Mouse (Mus musculus): Measurements from ENCODE around the gene Camkk1.
A peak's percentile ranks its signal among the peaks of the same experiment; 100 is the strongest.

The Camkk1 gene

DNA sequence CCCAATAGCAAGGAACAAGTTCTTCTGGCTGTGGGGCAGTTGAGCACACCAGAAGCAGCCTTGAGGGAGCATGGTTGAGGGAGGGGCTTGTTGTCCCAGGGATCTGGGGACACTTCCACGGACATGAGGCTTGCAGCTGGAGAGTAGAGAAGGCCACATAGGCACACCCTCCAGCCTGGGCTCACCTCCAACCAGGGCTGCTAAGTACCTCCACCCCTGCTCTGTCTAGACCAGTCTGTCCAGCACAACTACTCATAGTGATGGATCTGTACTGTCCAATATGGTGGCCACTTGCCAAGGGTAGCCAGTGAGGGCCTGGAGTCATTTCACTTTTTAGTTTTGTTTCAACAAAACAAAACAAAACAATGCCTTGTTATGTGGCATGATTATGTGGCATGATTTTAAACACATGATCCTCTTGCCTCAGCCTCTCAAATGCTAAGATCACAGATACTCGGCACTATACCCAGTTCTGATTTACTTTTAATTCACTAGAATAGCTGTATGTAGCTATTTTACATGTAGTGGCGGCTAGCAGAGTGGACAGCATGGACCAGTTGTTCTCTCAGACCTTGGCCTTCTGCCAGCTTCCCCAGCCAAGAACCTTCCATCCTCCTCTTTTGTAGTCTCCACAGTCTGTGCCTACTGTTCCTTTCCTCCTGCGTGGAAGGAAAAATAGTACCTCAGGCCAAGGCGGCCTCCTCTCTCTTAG is 3.3 kb upstream of the Camkk1 start:
- DNase-seq = peak; percentile 42

DNA sequence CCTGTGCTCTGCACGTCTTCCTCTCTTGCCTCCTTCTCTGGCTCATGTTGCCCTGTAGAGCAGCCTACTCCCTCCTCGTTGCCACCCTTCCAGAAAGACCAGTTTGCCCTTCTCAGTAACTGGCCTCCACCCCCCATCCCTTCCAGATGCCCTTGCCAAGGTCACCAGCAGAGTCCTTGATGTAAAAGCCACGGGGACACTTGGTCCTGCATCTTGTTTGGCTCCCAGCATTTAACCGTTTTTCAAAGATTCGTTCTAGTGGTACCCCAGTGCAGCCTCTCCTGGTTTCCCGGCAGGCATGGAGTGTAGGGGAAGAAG is 2.7 kb upstream of the Camkk1 start:
- no peak for DNase-seq

DNA sequence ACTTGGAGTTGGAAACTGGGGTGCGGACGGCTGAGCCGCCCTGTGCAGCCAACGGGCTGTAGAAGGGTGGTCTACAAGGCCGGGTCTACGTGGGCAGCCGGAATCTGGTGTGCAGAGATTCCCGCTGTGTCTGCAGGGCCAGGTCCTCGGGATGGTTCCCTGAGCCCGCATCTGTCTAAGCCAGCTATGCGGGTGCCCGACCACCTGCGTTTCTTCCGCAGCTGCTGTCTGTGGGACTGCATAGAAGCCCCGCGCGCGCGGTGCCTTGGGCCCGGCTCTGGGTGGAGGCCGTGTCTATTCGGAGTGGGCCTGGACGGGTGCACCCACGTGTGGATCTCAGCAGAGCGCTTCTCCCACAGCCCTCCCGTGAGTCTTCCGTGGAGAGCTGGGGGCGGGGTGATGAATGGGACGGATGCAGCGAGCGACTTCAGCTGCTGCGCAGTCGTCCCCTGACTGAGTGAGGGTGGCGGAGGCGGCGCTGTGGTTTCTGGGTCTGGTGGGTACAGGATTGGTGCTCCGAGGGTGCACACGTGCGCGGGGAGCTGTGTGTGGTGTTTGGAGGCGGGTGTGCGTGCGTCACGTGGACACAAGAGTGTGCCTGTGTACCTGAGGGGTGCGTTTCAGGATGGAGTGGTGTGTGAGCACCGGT is 463 bp downstream of the Camkk1 start:
- DNase-seq = peak; percentile 38

DNA sequence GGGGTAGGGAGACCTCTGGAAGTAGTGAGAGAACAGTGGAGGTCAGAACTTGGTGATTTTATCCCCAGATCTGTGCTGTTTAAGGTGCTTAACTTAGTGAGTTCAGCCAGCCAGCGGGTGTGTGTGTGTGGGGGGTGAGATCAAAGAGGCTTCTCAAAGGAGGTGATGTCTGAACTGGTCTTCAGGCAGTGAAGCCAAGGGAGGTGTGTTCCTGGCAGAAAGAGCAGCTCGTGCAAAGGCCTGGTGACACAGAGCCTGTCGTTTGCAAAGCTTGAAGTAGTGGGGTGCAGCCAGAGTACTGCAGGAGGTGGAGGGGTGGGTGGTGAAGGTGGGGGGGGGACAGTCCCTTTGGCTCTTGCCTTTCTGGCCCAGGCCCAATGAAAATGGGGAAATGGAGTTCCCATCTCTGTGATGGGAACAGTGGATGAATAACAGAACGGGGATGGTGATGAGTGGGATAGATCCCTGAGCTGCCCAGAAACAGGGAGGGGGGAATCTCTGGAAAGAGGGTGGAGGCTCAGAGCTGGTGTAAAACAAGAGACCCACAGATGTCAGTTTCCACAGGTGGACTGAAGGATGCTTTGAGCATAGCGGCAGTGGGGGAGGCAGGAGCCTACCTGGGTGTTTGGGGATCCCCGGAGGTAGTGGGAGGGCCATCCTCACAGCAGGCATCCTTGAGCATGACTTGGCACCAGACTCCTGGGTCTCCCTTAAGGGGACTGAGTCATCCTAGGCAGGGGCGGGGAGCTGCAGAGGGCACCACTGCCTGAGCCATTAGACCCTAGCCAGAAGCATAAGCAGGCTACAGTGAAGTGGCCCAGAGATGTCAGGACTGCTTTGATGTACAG is 2.4 kb downstream of the Camkk1 start:
- no peak for DNase-seq

DNA sequence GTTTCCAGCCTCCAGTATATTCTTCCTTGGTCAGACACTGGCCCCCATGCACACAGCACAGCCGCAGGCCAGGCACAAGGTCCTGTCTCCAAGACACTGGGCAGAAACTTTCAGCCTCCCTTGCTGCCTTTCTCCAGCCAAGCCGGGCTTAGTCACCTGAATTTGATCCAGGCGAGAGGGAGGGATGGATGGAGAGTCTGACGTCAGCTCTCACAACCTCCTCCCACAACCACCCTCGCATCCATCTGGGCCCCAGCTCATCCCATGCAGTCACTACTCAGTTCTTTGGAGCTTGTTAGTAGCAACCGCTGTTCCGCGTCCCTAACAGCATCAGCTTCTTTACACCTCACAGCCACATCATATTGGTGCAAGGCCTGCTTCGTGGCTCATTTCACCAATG is 4.3 kb downstream of the Camkk1 start:
- no peak for DNase-seq

DNA sequence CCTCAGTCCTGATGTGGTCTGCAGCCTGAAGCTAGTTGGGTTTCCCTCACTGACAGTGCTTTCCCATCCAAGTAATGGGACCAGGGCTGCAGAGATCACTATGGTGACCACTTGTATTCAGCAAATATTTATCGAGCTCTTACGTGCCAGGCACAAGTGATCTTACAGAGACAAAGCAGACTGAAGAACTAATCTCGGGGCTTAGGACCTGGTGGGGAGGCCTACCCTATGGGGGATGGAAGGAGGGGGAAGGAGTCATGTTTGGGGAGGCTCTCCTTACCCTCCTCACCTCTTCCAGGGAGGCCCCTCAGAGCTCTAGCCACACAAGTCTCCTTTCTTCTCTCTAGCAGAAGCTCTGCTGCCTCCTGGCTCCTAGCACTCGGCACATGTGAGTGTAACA is 5.0 kb downstream of the Camkk1 start:
- no peak for DNase-seq

DNA sequence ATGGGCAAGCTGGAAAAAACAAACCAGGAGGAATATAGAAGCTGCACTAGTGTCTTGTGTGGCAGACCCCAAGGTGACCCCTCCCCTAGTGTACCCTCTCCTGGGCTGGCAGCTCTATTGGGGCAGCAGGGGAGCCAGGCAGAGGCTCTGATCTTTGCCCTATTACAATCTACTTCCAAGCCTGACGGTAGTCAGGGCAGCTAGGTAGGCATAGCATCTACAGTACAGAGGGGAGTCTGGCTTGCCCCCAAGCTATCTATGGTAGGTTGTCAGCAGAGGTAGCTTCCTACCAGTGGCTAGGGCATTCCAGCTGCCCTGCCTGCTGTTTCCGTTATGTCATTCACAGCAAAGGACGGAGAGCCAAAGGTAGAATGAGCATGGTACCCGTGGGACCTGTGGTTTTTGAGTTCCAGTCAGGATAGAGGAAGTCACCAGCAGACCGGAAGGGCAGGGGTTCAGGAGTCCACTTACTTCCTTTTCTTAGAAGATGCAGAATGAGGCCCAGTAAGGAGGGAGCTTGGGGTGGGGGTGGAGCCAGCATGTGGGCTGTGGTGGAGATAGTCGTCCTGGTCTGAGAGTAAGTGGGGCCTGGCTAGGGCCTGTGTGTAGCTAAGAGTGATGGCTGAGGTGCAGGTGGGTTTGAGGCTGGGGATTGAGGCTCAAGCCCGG is 5.6 kb downstream of the Camkk1 start:
- DNase-seq = peak; percentile 57

DNA sequence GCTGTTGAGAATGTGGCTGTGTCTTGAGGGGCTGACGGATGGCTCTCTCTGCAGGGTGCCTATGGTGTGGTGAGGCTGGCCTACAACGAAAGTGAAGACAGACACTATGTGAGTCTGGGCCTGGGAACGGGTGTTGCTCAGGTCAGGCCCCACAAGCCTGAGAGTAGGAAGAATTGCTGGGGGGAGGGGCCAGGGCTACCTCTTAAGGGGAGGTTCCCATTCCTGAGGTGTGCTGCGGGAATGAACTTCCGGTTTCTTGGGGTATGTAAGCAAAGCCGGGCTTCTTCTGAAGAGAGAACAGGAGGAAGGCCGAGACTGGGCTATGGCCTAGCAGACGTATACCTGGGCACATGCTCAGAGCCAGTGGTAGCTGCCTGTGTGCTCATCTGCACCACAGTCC is 8.2 kb downstream of the Camkk1 start:
- DNase-seq = no peak

DNA sequence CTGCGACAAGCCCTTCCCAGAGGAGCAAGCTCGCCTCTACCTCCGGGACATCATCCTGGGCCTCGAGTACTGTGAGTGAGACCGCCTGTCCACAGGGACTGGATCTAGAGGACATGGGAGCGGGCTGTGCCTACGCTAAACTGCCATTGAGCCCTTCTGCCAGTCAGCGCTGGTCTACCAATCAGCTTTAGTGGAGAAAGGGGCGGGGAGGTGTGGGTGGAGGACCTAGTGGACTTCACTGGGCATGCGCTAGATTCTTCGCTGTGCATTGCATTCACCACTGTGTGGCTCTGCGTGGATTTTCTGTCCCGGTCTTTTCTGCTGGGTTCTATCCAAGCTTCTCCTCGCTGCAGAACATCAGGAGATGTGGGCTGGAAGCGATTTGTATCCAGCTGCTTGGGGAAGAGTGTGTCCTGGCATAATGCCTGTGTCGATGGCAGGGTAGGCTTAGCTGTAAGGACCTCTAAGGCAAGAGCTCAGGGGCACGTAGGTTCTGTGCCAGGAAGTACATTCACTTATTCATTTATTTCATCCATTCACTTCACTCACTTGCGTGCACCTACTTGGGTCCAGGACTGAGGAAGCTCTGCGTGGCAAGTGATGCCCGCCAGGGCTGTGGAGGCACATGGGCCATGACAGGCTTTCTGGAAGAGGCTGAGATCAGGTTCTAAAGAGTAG is 12.2 kb downstream of the Camkk1 start:
- peak; percentile 94 for DNase-seq

DNA sequence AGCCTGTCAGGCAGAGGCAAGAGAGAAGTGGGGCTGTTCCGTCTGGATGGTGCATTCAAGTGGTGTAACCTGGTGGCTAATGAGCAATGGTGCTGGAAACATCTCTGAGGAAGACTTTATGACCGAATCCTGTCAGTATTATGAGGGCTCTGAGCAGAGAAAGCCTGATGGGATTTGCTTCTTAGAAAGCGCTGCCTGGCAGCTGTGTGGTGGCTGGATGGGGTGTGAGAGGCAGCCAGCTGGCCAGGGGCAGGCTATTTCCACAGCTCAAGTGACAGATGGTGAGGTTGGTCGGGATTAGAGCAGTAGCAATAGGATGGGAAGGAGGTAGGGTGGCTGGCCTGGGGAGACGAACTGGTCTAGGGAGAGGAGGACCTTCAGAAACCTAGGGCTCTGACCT is 12.7 kb downstream of the Camkk1 start:
- DNase-seq = no peak

DNA sequence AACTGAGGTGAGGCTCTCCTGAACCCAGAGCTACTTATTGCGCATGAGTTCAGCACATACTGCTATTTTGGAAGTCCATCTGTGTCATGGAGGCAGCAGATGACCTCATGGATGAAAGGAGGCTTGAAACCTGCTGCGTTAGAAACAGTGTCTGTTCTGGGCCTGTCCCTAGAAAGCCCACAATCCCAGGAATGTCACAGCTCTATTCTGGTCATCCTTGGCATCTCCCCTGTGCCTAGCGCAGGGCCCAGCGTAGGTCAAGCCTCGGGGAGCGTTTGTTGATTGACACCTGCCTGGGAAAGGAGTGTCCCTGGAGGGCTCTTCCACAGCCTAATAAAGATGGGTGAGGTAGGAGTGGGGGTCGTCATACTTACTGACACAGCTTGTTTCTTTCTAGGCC is 17.3 kb downstream of the Camkk1 start:
- DNase-seq = no peak

DNA sequence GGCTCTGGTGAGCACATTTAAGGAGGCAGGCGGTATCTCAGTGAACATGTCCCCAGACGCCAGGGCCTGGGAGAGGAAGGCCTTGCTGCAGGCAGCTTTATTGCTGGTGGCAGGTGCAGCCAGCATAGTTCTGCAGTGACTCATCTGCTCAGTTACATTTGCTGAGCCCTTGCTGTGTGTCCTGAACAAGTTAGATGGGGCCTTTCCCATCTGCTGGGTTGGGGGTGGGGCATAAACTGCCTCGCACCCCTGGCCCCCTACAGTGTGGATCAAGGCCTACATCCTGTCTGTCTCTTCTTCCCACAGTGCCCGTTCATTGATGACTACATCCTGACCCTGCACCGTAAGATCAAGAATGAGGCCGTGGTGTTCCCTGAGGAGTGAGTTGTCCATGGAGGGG is 18.1 kb downstream of the Camkk1 start:
- DNase-seq = no peak

DNA sequence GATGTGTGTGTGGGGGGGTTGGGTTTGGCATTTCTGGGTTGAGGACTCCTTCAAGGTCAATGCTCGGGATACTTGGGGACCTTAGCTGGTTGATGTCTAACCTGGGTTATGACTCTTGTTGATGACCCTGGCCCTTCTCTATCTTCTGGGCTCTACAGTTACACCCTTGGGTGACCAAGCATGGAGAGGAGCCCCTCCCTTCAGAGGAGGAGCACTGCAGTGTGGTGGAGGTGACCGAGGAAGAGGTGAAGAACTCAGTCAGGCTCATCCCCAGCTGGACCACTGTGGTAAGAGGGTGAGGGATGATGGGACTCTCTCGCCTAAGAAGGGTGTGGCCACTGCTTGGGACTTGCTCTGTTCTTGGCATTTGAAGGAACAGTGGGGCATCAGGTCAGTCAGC is 18.9 kb downstream of the Camkk1 start:
- DNase-seq = no peak

DNA sequence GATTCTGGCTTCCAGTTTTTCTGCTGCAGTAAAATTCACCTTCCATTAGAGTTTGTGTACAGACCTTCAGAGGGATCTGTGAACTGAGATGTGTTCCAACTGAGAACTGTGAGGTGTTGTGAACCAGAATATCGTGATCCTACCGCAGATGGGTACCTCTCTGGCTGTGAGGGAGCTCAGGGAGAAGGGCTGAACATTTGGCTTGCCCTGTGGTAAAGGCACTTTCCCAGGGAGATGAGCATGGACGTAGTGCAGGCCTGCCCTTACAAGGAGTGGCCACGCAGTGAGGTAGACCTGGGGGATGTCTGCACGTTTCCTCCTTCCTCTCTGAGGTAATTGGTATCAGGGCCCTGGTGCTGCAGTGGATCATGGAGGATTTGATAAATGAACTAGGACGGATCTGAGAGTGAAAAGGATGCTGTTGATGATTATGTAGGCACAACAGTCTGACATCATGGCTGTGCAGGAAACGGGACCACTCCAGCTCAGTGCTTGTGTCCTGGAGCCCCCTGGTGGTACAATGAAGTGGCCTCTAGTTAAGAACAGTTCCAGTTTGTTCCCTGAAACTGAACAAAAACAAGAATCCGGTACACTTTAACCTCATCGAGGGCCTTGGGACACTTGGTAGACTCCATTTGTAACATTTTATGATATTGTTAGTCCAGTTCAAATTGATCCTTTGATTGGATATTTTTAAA is 20.4 kb downstream of the Camkk1 start:
- peak; percentile 81 for DNase-seq

DNA sequence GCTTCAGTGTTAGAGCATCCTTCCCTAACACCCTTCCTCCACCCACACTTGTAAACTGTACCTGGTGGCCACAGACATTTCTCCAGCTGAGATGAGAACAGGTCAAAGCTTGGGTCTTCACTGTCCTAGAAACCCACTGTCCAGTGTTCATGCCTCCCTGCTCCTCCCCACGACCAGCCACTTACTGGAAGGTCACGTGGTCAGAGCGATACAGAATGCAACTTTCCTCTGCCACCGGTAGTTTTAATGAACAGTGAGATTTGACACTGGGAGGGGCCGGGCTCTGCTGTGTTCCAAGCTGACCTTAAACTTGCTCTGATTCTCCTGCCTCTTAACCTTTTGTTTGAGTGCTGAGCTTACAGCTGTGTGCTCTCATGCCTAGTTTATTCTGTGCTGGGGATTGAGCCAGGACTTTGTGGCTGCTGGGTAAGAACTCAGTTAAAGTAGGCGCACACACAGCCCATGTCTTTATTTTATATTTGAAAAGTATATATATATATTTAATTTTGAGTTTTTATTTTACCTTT is 25.5 kb downstream of the Camkk1 start:
- no peak for DNase-seq

DNA sequence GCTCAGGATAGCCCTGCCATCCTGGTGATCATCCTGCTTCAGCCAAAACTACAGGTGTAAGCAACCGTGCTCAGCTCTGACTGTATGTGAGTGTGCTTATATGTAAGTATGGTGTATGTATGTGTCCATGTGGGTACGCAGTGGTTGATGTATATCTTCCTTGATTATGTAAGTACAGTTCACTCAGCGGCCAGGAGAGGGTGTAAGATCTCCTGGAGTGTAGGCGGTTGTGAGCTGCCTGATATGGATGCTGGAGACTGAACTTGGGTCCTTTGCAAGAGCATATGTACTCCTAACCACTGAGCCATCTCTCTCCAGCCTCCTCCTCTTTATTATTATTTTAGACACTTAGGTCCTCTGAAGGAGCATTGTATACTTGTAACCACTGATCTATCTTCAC is 26.0 kb downstream of the Camkk1 start:
- no peak for DNase-seq

DNA sequence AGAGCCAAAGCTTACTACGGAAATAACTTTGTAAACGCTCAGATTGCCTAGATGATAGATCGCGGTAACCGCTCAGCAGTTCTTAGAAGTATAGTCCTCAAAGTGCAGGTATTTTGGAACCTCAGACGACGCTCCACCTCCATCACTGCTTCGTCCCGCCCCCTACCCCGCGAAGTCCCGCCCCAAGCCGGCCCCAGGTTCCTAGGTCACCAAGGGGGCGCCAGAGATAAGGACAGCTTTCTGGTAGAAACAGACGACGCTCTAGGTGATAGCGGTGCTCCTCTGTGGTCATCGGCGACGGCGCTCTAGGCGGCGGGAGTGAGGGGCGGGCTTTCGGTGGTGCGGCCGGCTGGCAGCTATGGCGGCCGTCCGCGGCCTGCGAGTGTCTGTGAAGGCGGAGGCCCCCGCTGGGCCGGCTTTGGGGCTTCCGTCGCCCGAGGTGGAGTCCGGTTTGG is 28.8 kb downstream of the Camkk1 start, which contains the start of gene Ncbp3:
Ncbp3 (plus strand) TSS at position 242 of the 455 bp plus-strand sequence.
- DNase-seq = peak; percentile 97

DNA sequence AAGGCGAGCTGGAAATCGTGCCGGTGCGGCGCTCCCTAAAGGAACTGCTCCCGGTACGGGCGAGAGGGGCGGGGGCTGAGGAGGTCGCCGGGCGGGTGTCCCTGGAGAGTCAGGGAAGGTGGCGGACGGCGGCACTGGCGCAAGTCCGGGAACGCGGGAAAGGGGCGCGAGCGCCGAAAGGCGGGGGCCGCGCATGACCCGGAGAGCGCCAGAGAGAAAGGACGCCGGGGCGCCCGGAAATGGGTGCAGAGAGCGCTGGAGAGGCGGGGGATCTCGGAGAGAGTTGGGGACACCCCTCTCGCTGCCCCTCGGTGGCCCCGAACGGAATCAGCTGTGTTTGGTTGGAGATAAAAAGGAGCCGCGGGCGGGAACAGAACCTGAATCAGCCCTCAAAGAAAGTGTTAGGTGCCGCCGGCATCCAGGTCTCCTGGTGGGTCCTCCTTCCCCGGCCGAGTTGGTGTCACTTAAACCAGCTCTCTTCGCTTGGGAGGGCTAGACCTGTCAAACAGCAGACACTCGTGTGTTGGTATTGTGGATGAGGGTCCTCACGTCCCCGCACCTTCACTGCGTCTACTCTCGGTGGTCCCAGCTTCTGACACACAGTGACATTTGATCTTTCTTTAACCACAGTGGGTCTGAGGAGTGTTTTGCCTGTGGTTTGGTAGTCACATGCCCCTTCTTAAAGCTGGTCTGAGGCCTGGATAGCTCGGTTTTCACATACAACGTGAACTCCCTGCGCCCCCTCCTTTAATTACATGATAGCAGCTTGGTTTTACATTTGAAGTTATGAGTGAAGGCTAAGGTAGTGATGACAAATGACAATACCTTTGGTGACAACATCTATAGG is 29.4 kb downstream of the Camkk1 start:
- no peak for DNase-seq

DNA sequence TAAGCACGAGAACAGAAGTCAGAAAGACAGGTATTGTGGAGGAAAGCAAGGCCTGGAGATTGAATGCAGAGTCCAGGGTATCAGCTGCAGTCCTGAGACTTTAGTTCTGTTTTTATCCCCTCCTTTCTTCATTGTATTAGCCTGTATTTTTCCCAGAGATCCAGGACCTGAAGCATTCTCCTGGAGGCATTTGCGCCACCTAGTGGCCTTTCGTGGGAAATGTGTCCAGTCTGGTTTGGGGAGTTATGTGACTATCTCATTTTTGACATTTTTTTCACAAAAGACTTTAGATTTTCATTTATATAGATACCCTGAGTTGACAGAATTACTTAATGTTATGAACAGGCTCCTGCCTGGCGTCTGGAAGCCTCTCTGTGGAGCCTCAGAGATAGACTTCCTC is 30.5 kb downstream of the Camkk1 start:
- DNase-seq = peak; percentile 83

DNA sequence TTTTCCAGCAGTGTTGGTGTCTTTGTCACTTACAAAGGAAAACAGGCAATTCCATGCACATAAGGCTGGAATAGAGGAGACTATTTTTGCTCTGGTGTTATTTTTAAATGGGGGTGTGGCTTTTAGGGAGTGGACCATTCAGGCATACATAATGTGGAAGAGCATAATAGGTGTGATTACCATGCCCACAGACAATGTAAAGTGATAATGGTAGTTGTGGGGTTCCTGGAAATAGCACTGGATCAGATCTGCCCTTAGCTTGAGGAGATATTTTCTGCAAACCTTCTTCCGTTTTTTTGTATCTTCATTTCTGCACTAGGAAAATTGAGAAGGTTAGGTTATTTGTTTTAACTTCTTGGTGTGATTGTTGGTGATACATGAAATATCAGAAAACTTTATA is 34.0 kb downstream of the Camkk1 start:
- DNase-seq = no peak

DNA sequence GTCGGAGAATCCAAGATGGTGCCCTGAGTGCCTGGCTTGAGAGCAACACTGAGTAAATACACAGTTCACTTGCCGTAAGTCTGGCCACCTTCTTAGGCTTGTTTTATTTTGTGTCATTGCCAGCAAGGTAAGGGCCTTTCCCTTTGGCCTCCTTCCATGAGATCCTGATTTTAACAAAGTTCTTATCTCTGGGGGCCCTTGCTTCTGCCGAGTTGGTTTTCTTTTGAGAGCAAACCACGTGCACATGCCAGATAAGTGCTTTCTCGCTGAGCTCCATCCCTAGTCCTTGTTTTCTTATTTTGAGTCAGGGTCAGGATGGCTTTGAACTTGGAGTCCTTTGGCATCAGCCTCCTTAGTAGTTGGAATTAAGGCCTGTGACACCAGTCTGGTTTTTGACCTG is 38.9 kb downstream of the Camkk1 start:
- DNase-seq = no peak
